Mouse (Mus musculus) myocyte (in vitro differentiated cells): ENCODE data around the gene Armt1. TPM values are rescaled to one million over a fixed set of nuclear protein-coding genes. Genes with fewer than 3 reads are reported as not detected.

Experiments used
- H3K27me3 ChIP-seq: one replicate; pipeline ENCODE4 v1.6.1; 2011; ENCODE audit not compliant: control insufficient read depth, insufficient read depth, insufficient read length
- H3K36me3 ChIP-seq: one replicate; pipeline ENCODE4 v1.6.1; 2011; ENCODE audit not compliant: control insufficient read depth, insufficient read depth
- H3K4me2 ChIP-seq: one replicate; pipeline ENCODE4 v1.6.1; 2011; ENCODE audit warnings: low read depth, control low read depth
- H3K4me3 ChIP-seq: one replicate; pipeline ENCODE4 v1.5.1; 2011; ENCODE audit warnings: mild to moderate bottlenecking, control low read depth, moderate library complexity
- H3K79me2 ChIP-seq: one replicate; pipeline ENCODE4 v1.6.1; 2011; ENCODE audit not compliant: control insufficient read depth, insufficient read depth
- H3ac ChIP-seq: one replicate; pipeline ENCODE4 v1.6.1; 2011; ENCODE audit not compliant: control insufficient read depth, insufficient read length
- CEBPB ChIP-seq: IDR thresholded peaks from 2 replicates; pipeline ENCODE4 v1.6.1; 2011; ENCODE audit warnings: mild to moderate bottlenecking, moderate library complexity; ENCODE audit not compliant: poor library complexity, insufficient read depth, severe bottlenecking
- E2F4 ChIP-seq: IDR thresholded peaks from one replicate; pipeline ENCODE4 v1.6.1; 2011; ENCODE audit warnings: mild to moderate bottlenecking, control low read depth, moderate library complexity; ENCODE audit not compliant: insufficient read depth
- MAX ChIP-seq: IDR thresholded peaks from one replicate; pipeline ENCODE4 v1.6.1; 2011; ENCODE audit warnings: low read depth, mild to moderate bottlenecking, control low read depth
- MYOD1 ChIP-seq, 3 experiments: IDR thresholded peaks; one replicate each; pipeline ENCODE4 v1.6.1; 2011; ENCODE audit warnings: control low read depth in 2 of 3, low read depth in 2 of 3, mild to moderate bottlenecking in 2 of 3, moderate library complexity in 1 of 3; ENCODE audit not compliant: insufficient read length in 2 of 3, control insufficient read depth in 1 of 3
- MYOG ChIP-seq, 3 experiments: IDR thresholded peaks; one replicate each; pipeline ENCODE4 v1.6.1; 2011; ENCODE audit warnings: control low read depth in 2 of 3, low read depth in 2 of 3, mild to moderate bottlenecking in 2 of 3; ENCODE audit not compliant: insufficient read length in 2 of 3, control insufficient read depth in 1 of 3, insufficient read depth in 1 of 3
- POLR2A ChIP-seq: IDR thresholded peaks from one replicate; pipeline ENCODE4 v1.6.1; 2011; ENCODE audit warnings: low read depth, mild to moderate bottlenecking, control low read depth, moderate library complexity; ENCODE audit not compliant: insufficient read length
- POLR2AphosphoS2 ChIP-seq: IDR thresholded peaks from one replicate; pipeline ENCODE4 v1.6.1; 2011; ENCODE audit warnings: low read depth, control low read depth; ENCODE audit not compliant: insufficient read length
- REST ChIP-seq: IDR thresholded peaks from one replicate; pipeline ENCODE4 v1.6.1; 2011; ENCODE audit warnings: mild to moderate bottlenecking, control low read depth, moderate library complexity; ENCODE audit not compliant: insufficient read depth, insufficient read length
- SRF ChIP-seq: IDR thresholded peaks from one replicate; pipeline ENCODE4 v1.6.1; 2011; ENCODE audit warnings: low read depth; ENCODE audit not compliant: control insufficient read depth, insufficient read length
- TCF12 ChIP-seq: IDR thresholded peaks from one replicate; pipeline ENCODE4 v1.6.1; 2011; ENCODE audit warnings: mild to moderate bottlenecking, control low read depth; ENCODE audit not compliant: poor library complexity, insufficient read depth, severe bottlenecking
- TCF3 ChIP-seq: IDR thresholded peaks from one replicate; pipeline ENCODE4 v1.6.1; 2011; ENCODE audit warnings: low read depth, control low read depth; ENCODE audit not compliant: insufficient read length
- USF1 ChIP-seq: IDR thresholded peaks from one replicate; pipeline ENCODE4 v1.6.1; 2011; ENCODE audit warnings: low read depth, mild to moderate bottlenecking, control low read depth, moderate library complexity
- polyA plus RNA-seq: library from polyadenylated mRNA; unstranded; fragments of >200 nt; fragmentation: generic; extraction: Trizol; gene quantifications from one replicate; pipeline ENCODE4 v1.2.1, GENCODE M21; 2012; ENCODE audit warnings: missing spikeins

Armt1 gene
- polyA plus RNA-seq, 1 experiment = 16.0 TPM

DNA sequence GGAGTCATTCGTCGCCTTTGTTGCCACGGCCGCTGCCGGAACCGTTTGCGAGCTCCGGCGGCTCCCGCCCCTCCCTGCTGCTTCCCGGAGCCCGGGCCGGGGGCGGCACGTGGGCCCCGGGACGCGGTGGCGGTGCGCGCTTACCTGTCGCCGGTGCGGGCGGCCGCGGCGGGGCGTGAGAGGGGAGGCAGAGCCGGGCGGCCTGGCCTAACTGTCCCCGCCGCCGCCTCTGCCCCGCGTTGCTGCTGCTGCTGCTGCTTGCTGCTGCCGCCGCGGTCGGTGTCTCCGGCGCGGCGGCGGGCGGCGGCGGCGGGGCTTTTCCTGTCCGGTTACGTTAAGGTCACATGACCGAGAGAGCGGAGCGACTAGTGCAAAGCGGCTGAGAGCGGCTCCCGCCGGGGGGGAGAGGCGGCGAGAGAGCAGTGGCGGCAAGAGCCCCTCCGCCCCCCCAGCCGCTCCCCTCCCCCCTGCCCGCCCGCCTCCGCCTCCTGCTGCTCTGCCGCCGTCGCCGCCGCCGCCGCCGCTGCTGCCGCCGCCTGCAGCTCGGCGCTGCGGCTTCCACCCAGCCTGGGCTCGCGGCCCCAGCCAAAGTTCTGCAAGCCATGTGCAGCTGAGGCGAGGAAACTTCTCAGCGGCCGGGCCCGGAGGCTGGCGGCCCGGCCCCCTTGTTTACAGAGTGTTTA is 44.4 kb upstream of the Armt1 start, which contains the start of gene Zbtb2:
Zbtb2 (minus strand) TSS at position 408 of the 683 bp plus-strand sequence.
- Histone ChIP-seq H3ac (peak within 1 kb of the TSS; percentile 99), H3K36me3 (no peaks in the 10 kb centered on the region), H3K79me2 (peaks cover 54% of the 10 kb centered on the region), H3K4me3 (peak within 1 kb of the TSS; percentile 57), H3K27me3 (no peaks in the 10 kb centered on the region), H3K4me2 (peak within 1 kb of the TSS; percentile 94)
- TF ChIP-seq TCF3 (no peak), REST (no peak), SRF (no peak), MYOD1 (IDR thresholded peaks at IDR 0.05; ENCODE audit: control insufficient read depth in 1 of 3, insufficient read length in 2 of 3, low read depth in 2 of 3) (no peak), CEBPB (no peak), USF1 (no peak), MAX (no peak), E2F4 (no peak), POLR2AphosphoS2 (no peak), MYOG (IDR thresholded peaks at IDR 0.05; ENCODE audit: control insufficient read depth in 1 of 3, insufficient read depth in 1 of 3, insufficient read length in 2 of 3, low read depth in 2 of 3) (no peak), POLR2A (no peak), TCF12 (no peak)

DNA sequence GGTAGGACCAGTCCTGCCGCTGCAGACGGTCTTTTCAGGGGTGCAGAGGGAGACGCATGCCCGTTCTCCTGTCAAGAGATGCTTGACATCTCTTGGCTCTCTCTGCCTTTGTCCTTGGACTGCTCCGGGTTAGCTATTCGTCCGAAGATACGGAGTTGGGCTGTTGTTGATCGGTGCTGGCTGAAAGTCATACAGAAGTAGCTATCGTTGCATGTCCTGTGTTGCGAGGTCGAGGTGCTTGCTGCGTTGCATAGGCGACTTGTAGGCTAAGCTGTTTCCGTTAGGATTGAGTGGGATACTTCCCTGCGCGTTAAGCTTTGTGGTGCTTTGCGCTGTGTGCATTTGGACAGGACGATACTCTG is 43.9 kb upstream of the Armt1 start:
- Histone ChIP-seq H3K36me3 (no peaks in the 10 kb centered on the region), H3K27me3 (no peaks in the 10 kb centered on the region)

DNA sequence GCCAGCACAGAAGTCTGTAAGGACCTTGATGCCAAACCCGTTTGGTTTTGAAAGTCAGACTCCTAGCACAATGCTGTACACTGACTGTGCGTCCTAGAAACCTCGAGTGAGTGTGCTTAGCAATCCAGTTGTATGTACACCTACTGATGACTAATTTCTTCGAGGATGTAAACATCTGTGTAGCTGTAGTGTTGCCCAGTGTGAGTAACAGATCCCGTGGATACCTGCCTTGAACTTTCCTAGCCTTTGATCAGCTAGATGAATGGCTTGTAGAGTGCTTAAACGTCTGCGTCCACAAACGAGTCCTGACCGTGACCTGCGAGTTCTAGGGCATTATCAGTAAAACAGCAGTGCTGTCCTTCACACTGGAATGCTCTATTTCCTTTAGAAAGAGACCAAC is 43.2 kb upstream of the Armt1 start:
- peak overlapping the region; percentile 94 for H3K4me2 ChIP-seq
- peak overlapping the region; percentile 0 for H3ac ChIP-seq
- H3K27me3 ChIP-seq = no peaks in the 10 kb centered on the region
- no peak for TF ChIP-seq TCF12
- TF ChIP-seq CEBPB = no peak
- no peak for TF ChIP-seq POLR2A
- TF ChIP-seq MYOG (IDR thresholded peaks at IDR 0.05; ENCODE audit: control insufficient read depth in 1 of 3, insufficient read depth in 1 of 3, insufficient read length in 2 of 3, low read depth in 2 of 3) = no peak
- TF ChIP-seq POLR2AphosphoS2 = no peak
- no peak for TF ChIP-seq REST
- no peak for TF ChIP-seq E2F4
- no peak for TF ChIP-seq MYOD1 (IDR thresholded peaks at IDR 0.05; ENCODE audit: control insufficient read depth in 1 of 3, insufficient read length in 2 of 3, low read depth in 2 of 3)
- TF ChIP-seq TCF3 = no peak
- TF ChIP-seq MAX = no peak
- TF ChIP-seq SRF = no peak
- no peak for TF ChIP-seq USF1
- peak overlapping the region; percentile 57 for H3K4me3 ChIP-seq
- H3K79me2 ChIP-seq = peaks cover 65% of the 10 kb centered on the region
- no peaks in the 10 kb centered on the region for H3K36me3 ChIP-seq

More for the DNA sequence above, 43.9 kb upstream of the Armt1 start:
- TF ChIP-seq USF1 (no peak), POLR2AphosphoS2 (peak; percentile 77), REST (no peak), MYOD1 (IDR thresholded peaks at IDR 0.05; ENCODE audit: control insufficient read depth in 1 of 3, insufficient read length in 2 of 3, low read depth in 2 of 3) (no peak), POLR2A (peak; percentile 17), E2F4 (no peak), TCF12 (no peak), TCF3 (no peak), CEBPB (no peak), MAX (no peak), MYOG (IDR thresholded peaks at IDR 0.05; ENCODE audit: control insufficient read depth in 1 of 3, insufficient read depth in 1 of 3, insufficient read length in 2 of 3, low read depth in 2 of 3) (no peak), SRF (no peak)
- Histone ChIP-seq H3K4me2 (peak overlapping the region; percentile 94), H3K4me3 (peak overlapping the region; percentile 57), H3K79me2 (peaks cover 59% of the 10 kb centered on the region), H3ac (peak overlapping the region; percentile 99)

- TF ChIP-seq POLR2AphosphoS2 = no peak
- no peak for TF ChIP-seq E2F4
- no peak for TF ChIP-seq POLR2A
- no peak for TF ChIP-seq TCF3
- TF ChIP-seq MYOG (IDR thresholded peaks at IDR 0.05; ENCODE audit: control insufficient read depth in 1 of 3, insufficient read depth in 1 of 3, insufficient read length in 2 of 3, low read depth in 2 of 3) = no peak
- TF ChIP-seq USF1 = no peak
- no peak for TF ChIP-seq SRF
- no peak for TF ChIP-seq REST
- no peak for TF ChIP-seq TCF12
- no peak for TF ChIP-seq MYOD1 (IDR thresholded peaks at IDR 0.05; ENCODE audit: control insufficient read depth in 1 of 3, insufficient read length in 2 of 3, low read depth in 2 of 3)
- no peak for TF ChIP-seq MAX
- no peak for TF ChIP-seq CEBPB
- H3K79me2 ChIP-seq = peaks cover 71% of the 10 kb centered on the region
- no peak overlapping the region for H3ac ChIP-seq
- peak overlapping the region; percentile 57 for H3K4me3 ChIP-seq
- H3K27me3 ChIP-seq = no peaks in the 10 kb centered on the region
- no peaks in the 10 kb centered on the region for H3K36me3 ChIP-seq
- peak overlapping the region; percentile 94 for H3K4me2 ChIP-seq
Observed at GRCm38 (mm10) chr10:4389461-4390112, 42.7 kb upstream of the Armt1 start.
